Mouse (Mus musculus) forebrain, embryonic 10.5 days (tissue): Measurements from ENCODE around the gene Scd1. TPM values are rescaled to one million over a fixed set of nuclear protein-coding genes. Genes with fewer than 3 reads are reported as not detected.
"Not testable (repeated sequence)": the region's sequence is repeated elsewhere in the genome, so short reads cannot be mapped to it uniquely, and the experiment has no call there.

ENCODE experiments used
- DNase-seq: peaks from one replicate; pipeline ENCODE4 v3.0.0-alpha.2; 2017; ENCODE audit warnings: low spot score; ENCODE audit errors: extremely low spot score
- H3K27ac ChIP-seq: fragments of 300-500 bp; sonication (generic); 2 replicates; pipeline ENCODE4 v1.5.1; 2016; ENCODE audit warnings: mild to moderate bottlenecking
- H3K27me3 ChIP-seq: fragments of 300-500 bp; sonication (generic); 2 replicates; pipeline ENCODE4 v1.6.1; 2016; ENCODE audit warnings: mild to moderate bottlenecking; ENCODE audit not compliant: poor library complexity, severe bottlenecking
- H3K36me3 ChIP-seq: fragments of 300-500 bp; sonication (generic); replicated peaks from 2 replicates; pipeline ENCODE4 v1.6.1; 2016; ENCODE audit warnings: mild to moderate bottlenecking, moderate library complexity
- H3K4me1 ChIP-seq: fragments of 300-500 bp; sonication (generic); 2 replicates; pipeline ENCODE4 v1.6.1; 2016
- H3K4me3 ChIP-seq: fragments of 300-500 bp; sonication (generic); 2 replicates; pipeline ENCODE4 v1.5.1; 2016; ENCODE audit warnings: mild to moderate bottlenecking, moderate library complexity
- H3K9me3 ChIP-seq: fragments of 300-500 bp; sonication (generic); 2 replicates; pipeline ENCODE4 v1.6.1; 2016; ENCODE audit warnings: mild to moderate bottlenecking, moderate library complexity
- WGBS: fragments of 180-500 bp; shearing (Covaris S2); methylation state at CpG from one replicate; pipeline ENCODE4 v1.1.7; 2016; 5-methylcytosine and 5-hydroxymethylcytosine counted together
- polyA plus RNA-seq: library from polyadenylated mRNA; unstranded; fragments of >200 nt; fragmentation: Nextera tagmentation; extraction: Ambion mirVana; gene quantifications from 2 replicates; pipeline ENCODE4 v1.2.1, GENCODE M21; 2016

The Scd1 gene
- polyA plus RNA-seq, 1 experiment from 2014 or later, result 23.4 TPM

- Histone ChIP-seq H3K4me3 (no peak overlapping the region), H3K9me3 (no peaks in the 10 kb centered on the region), H3K27me3 (no peaks in the 10 kb centered on the region), H3K36me3 (no peaks in the 10 kb centered on the region), H3K4me1 (peaks cover 13% of the 10 kb centered on the region), H3K27ac (no peak overlapping the region)
- 31% methylated on average over 3 of the region's 3 CpGs for WGBS
- DNase-seq, result no peak
These were observed 31.1 kb downstream of the Scd1 start for GRCm38 (mm10) chr19:44376511-44376951.

DNA sequence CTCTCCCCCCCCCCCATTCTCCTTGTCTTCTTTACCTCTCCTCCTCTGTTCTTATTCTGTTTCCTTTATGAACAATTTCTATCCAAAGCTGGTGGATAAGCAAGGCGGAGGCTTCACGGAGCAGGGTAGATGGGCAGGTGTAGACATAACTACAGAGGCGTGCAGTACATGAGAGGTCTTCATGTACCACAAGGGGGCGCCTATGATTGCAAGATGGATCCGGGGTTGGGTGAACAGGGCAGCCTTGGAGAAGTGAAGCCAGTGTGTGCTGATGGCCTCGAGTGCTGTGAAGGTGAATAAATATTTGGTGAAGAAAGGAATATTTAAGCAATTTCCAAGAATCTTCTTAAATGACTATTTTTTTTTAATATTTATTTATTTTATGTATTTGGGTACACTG, 34.7 kb downstream of the Scd1 start:
- no peaks in the 10 kb centered on the region for H3K9me3 ChIP-seq
- peaks cover 13% of the 10 kb centered on the region for H3K4me1 ChIP-seq
- no peaks in the 10 kb centered on the region for H3K27me3 ChIP-seq
- peak; percentile 68 for DNase-seq
- no peak overlapping the region for H3K4me3 ChIP-seq
- WGBS, result 26% methylated on average over 6 of the region's 6 CpGs
- no peaks in the 10 kb centered on the region for H3K36me3 ChIP-seq
- no peak overlapping the region for H3K27ac ChIP-seq

DNA sequence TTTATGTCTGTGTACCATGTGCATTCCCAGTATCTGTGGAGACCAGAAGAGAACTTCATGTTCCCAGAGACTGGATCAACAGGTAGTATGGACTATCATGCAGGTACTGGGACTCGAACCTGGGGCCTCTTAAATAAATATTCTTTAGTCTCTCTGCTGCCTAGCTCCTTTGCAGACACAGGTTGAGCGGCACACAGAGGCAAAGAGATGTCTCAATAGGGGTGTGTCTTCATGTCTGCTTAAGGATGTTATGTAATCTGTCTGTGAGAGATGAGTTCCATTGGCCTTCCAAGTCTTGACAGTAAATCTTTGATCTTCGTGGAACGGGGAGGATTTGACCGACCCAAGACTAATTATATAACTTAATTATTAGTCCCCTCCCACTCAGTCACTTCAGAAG, 37.4 kb downstream of the Scd1 start:
- 76% methylated on average over 5 of the region's 5 CpGs for WGBS
- DNase-seq, result no peak

GRCm38 (mm10) chr19:44369371-44369770, 38.3 kb downstream of the Scd1 start:
- no peak for DNase-seq
- Histone ChIP-seq H3K27me3 (no peaks in the 10 kb centered on the region), H3K9me3 (no peaks in the 10 kb centered on the region), H3K36me3 (no peaks in the 10 kb centered on the region), H3K27ac (no peak overlapping the region), H3K4me1 (peaks cover 2% of the 10 kb centered on the region; the same call in 1 of the 2 replicates), H3K4me3 (no peak overlapping the region)
- 84% methylated on average over 8 of the region's 8 CpGs for WGBS

More for the DNA sequence above, 37.4 kb downstream of the Scd1 start:
- Histone ChIP-seq H3K27ac (no peak overlapping the region), H3K4me3 (no peak overlapping the region), H3K27me3 (no peaks in the 10 kb centered on the region), H3K9me3 (no peaks in the 10 kb centered on the region), H3K36me3 (no peaks in the 10 kb centered on the region), H3K4me1 (peaks cover 2% of the 10 kb centered on the region; the same call in 1 of the 2 replicates)

DNA sequence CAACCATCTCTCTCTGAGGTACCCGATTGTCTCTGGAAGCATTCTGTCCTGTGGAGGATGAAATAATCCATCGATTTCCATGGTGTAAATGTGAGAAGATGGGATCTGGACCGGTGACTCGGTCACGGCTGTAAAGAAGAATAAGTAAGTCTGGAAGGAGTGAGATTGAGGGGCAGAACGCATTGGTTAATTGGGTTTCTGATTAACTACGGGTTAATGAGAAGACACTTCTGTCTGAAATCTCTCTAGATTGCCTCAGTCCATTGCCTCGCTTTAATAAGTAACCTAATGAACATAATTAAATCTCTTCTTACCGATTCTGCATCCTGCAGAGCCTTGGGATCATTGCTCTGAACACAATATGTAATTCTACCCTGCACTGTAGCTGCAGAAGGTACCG, 40.6 kb downstream of the Scd1 start:
- H3K4me3 ChIP-seq, H3K36me3 ChIP-seq, H3K27ac ChIP-seq, H3K9me3 ChIP-seq, H3K4me1 ChIP-seq, DNase-seq, H3K27me3 ChIP-seq: not testable (repeated sequence)
- 87% methylated on average over 10 of the region's 10 CpGs for WGBS

DNA sequence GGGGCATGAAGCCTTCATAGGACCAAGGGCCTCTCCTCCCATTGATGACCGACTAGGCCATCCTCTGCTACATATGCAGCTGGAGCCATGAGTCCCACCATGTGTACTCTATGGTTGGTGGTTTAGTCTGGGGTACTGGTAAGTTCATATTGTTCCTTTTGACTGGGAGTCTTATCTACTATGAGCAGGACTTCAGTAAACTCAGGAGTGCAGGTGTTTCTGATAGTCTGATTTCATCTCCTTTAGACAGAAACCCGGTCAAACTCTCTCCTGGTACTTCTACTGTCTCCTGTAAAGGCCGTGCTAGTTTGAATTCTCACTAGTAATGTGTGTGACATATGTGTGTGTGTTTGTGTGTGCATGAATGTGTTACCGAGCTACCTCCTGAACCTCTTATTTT, 41.9 kb downstream of the Scd1 start:
- 91% methylated on average over 4 of the region's 4 CpGs for WGBS
- Histone ChIP-seq H3K4me3 (no peak overlapping the region), H3K27me3 (no peaks in the 10 kb centered on the region), H3K36me3 (no peaks in the 10 kb centered on the region), H3K4me1 (peaks cover 6% of the 10 kb centered on the region; the same call in 1 of the 2 replicates), H3K9me3 (peaks cover 5% of the 10 kb centered on the region; the same call in 1 of the 2 replicates), H3K27ac (no peak overlapping the region)
- DNase-seq, result no peak

DNA sequence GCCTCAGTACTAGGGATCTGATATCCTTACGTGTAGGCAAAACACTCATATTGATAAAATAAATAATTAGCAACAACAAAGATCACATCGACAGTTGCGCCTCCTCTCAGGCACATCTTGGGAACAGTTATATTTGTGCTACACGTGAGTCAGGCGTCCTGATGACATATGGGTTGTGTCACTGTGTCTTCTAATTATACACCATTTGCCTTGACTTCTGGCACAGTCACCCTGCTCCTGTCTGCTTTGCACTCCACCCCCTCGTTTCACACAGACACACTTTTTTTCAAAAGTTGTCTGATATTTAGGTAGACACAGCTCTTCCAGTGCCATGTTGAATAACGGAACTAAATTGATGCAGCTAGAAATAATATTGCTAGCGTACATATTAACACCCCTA, 43.6 kb downstream of the Scd1 start:
- Histone ChIP-seq H3K36me3 (no peaks in the 10 kb centered on the region), H3K4me3 (no peak overlapping the region), H3K27ac (no peak overlapping the region), H3K27me3 (no peaks in the 10 kb centered on the region), H3K9me3 (peaks cover 6% of the 10 kb centered on the region; the same call in 1 of the 2 replicates), H3K4me1 (0 out of 2 replicates have a peak, but pooled peaks cover 4% of the 10 kb centered on the region)
- 90% methylated on average over 8 of the region's 8 CpGs for WGBS
- no peak for DNase-seq

DNA sequence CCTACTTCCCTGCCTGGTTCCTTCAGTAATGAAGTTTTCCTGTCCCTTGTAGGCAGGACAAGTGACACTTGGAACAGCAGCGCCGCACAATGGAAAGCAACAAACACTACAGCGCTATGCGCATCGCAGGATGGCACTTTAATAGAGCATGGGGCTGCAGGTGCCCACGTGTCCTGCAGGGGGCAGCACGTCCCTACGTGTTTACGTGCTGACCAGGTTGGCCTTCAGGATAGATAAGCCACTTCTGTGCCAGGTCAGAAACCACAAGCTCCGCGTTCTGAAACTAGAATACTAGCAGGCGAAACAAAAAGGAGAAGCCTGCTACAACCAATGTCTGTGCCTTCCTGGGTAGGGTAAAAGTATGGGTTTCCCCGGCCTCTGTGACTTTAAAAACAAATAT, 44.1 kb downstream of the Scd1 start:
- 0 out of 2 replicates have a peak, but pooled peaks cover 4% of the 10 kb centered on the region for H3K4me1 ChIP-seq
- H3K27ac ChIP-seq, result no peak overlapping the region
- H3K27me3 ChIP-seq, result no peaks in the 10 kb centered on the region
- no peak overlapping the region; the same call in 1 of the 2 replicates for H3K4me3 ChIP-seq
- DNase-seq, result peak; percentile 75
- H3K9me3 ChIP-seq, result peaks cover 6% of the 10 kb centered on the region; the same call in 1 of the 2 replicates
- WGBS, result 22% methylated on average over 13 of the region's 13 CpGs
- no peaks in the 10 kb centered on the region for H3K36me3 ChIP-seq

DNA sequence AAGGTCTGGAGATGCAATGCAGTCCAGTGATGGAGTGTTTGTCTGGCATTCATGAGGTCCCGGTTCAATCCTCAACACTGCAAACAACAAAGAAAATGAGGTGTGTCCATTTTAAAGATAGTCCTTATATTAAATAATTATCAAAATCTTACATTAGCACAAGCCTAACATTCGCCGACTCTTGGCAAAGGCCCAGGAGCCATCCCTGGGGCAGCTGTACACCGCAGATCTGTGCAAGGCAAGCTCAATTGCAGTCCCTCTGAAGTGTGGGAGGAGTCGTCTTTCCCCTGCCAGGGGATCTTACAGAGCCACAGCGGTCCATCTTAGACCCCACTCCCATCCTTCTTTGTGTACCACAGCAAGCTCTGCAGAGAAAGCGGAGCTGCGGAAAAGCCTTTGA, 49.0 kb downstream of the Scd1 start:
- no peaks in the 10 kb centered on the region for H3K27me3 ChIP-seq
- H3K4me3 ChIP-seq, result no peak overlapping the region
- H3K4me1 ChIP-seq, result 0 out of 2 replicates have a peak, but pooled peaks cover 4% of the 10 kb centered on the region
- H3K36me3 ChIP-seq, result no peaks in the 10 kb centered on the region
- WGBS, result 62% methylated on average over 8 of the region's 8 CpGs
- H3K27ac ChIP-seq, result no peak overlapping the region
- peaks cover 6% of the 10 kb centered on the region; the same call in 1 of the 2 replicates for H3K9me3 ChIP-seq
- DNase-seq, result no peak

GRCm38 (mm10) chr19:44351756-44352155, 55.9 kb downstream of the Scd1 start:
- no peak for DNase-seq
- H3K27ac ChIP-seq, result no peak overlapping the region
- H3K36me3 ChIP-seq, result no peaks in the 10 kb centered on the region
- H3K27me3 ChIP-seq, result no peaks in the 10 kb centered on the region
- no peaks in the 10 kb centered on the region for H3K4me1 ChIP-seq
- WGBS, result 75% methylated on average over 7 of the region's 7 CpGs
- H3K4me3 ChIP-seq, result no peak overlapping the region
- H3K9me3 ChIP-seq, result peaks cover 3% of the 10 kb centered on the region; the same call in 1 of the 2 replicates

GRCm38 (mm10) chr19:44349689-44350088, 58.0 kb downstream of the Scd1 start:
- no peak overlapping the region for H3K27ac ChIP-seq
- no peak for DNase-seq
- no peaks in the 10 kb centered on the region for H3K36me3 ChIP-seq
- WGBS, result 92% methylated on average over 8 of the region's 8 CpGs
- H3K4me1 ChIP-seq, result no peaks in the 10 kb centered on the region
- H3K4me3 ChIP-seq, result no peak overlapping the region
- H3K27me3 ChIP-seq, result no peaks in the 10 kb centered on the region
- H3K9me3 ChIP-seq, result peaks cover 3% of the 10 kb centered on the region; the same call in 1 of the 2 replicates
